Mouse (Mus musculus): Measurements from ENCODE around the gene Cdh13.

The Cdh13 gene

GRCm38 (mm10) chr8:118979800-118980199 lies 696.3 kb downstream of the Cdh13 start:
- DNase-seq: peak; percentile 38

DNA sequence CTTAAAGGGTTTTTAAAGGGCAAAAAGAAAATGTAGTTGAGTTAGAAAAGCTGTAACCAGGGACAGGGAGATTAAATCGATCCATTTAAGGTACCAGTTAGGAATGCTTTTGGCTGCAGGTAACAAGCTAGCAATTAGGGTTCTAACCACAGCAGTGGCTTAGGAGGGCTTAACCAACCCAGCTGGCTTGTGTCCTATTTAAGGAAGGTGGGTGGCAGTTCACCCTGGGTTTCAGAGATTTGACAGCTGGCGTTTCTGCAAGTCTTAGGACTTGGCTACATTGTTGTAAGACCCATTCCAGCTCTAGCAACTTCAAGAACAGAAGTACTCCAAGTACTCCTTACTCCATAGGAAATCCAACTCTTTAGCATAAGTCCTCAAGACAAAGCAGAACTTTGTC lies 700.2 kb downstream of the Cdh13 start:
- no peak for DNase-seq

- DNase-seq: no peak
These were observed 703.3 kb downstream of the Cdh13 start for GRCm38 (mm10) chr8:118986796-118987195.

DNA sequence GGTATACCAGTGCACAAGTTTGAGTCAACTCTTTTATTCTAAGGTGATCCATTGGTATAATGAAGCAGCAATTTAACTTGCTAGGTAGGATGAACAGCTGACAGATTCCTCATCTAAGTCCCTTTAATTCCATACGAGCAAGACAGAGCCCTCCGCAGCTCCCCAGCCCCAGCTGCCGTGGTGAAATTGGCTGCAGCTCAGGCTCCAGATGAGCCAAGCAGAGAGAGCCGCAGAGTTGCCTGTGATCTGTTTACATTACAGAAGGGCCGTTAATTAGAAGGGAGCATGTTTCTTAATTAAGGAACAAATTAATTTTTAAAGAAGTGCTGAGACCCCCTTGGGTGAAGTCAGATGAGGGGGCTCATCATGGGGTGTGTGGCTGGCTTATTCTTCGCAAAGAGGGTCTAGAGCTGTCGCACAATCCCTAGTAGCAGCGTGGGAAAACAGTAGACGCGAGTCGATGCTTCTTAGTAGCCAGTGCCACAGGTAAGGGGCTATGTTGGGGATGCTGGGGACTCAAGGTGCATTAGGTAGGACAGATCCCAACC lies 712.2 kb downstream of the Cdh13 start:
- DNase-seq: no peak

- no peak for DNase-seq
These were observed 717.1 kb downstream of the Cdh13 start for GRCm38 (mm10) chr8:119000595-119000994.

- DNase-seq: no peak
These were observed 721.3 kb downstream of the Cdh13 start for GRCm38 (mm10) chr8:119004821-119005220.

DNA sequence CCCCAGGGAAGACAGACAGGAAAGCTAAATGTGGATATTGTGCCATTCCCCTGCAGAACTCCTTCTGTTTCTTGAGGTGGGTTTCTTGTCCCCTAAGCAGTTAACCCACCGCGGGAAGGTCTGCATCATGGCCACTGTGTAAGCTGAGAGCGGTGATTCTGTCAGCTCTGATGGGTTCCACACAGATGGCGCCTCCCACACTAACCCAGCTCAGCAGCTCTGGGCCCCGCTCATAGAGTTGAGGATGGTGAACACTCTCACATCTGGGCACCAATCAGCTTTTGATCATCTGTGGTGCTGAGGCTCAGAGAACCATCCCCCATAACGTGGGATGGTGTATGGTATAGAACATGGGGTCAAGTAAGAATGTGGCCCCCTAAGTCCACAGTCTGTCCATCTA lies 735.1 kb downstream of the Cdh13 start:
- no peak for DNase-seq

DNA sequence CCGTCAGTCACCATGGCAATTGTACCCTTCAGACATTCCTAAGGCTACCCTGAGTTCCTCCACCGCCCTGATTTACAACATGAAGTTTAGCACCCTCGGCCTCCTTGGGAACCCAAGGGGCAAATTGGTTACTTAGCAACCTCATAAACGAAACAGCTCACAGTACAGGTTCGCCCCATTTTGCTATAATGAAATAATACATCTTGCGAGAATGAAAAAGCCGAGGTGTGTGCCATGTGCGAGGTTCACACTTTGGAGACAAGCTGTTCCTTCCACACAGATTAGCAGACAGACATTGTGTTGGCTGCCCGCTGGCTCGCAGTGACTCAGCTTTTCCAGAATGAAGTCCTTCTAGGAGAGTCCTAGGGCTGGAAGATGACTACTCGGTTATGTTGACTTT lies 737.2 kb downstream of the Cdh13 start:
- no peak for DNase-seq

GRCm38 (mm10) chr8:119021478-119021877 lies 737.9 kb downstream of the Cdh13 start:
- no peak for DNase-seq

DNA sequence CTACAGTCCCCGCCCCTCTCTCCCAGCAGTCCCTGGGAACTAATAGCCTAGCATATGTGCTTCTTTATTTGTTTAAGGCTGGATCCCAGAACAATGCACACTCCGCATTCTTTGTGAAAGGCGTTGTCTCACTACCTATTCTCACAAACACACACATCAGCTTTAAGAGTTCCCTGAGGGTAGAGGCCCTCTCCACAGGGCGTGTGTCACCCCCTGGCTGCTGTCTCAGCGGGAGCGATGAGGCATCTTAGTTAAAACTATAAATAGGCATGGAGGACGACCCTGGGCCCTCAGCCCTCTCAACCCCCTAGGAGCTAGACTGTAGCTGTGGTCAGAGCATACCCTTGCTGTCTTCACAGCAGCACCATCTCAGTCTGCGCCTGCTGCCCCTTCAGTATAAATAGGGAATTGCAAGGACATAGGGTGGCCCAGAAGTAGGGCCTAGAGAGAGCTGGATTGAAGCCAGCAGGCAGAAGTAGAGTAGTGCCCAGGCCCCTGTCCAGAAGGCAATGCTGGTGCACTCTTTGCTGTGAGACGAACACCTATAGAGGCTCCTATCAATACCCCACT lies 738.9 kb downstream of the Cdh13 start:
- no peak for DNase-seq

GRCm38 (mm10) chr8:119033398-119033797 lies 749.9 kb downstream of the Cdh13 start:
- DNase-seq: peak; percentile 88

DNA sequence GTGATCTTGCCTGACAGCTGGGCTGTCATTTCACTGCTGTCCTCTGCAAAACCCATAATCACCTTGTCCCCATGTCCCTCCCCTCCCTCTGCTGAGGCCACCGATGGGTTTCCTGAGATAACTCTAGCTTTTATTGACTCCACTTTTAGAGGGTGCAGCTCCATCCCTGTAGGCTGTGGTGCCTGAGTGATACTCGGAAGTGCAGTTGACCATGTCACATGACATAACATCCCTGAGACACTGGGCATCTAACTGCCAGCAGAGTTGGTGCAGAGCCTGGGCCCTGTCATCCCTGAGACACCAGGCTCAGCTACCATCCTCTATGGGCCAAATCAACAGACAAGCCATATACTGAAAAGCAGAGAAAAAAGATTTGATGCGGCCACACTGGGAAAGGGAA lies 750.5 kb downstream of the Cdh13 start:
- DNase-seq: peak; percentile 56

DNA sequence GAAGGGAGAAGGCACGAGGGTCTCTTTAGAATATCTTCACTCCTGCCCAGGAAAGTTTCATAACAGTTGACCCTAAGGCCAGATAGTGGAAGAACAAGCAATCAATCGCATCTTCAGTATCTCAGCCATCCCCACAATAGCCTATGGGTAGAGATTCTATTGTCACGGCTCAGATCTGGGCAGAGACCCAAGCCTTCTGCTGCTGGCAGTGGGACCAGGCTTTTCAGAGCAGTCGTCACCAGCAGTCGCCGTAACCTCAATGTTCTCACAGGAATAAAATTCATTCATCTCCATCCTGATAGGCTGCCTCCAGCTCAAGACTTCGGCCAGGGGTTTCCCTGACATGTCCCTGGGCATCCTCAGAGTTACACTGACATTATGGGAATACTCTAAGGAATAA lies 751.6 kb downstream of the Cdh13 start:
- DNase-seq: peak; percentile 90

- no peak for DNase-seq
These were observed 754.0 kb downstream of the Cdh13 start for GRCm38 (mm10) chr8:119037571-119037970.

- no peak for DNase-seq
These were observed 755.8 kb downstream of the Cdh13 start for GRCm38 (mm10) chr8:119039358-119039757.

DNA sequence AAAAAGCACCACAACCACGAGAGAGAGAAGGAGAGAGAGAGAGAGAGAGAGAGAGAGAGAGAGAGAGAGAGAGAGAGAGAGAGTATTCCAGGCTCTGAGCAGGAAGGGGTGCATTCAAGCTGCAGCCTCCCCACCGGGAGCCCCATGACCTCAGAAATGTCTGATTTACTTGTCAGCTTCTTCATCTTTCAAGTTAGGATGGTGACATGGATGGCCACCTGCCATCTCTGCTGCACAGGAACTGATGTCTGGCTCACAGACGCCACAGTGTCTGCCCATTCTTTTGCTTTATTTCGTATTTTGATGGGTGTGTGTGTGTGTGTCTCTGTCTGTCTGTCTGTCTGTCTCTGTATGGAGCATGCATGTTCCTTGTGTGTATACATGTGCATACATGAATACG lies 774.3 kb downstream of the Cdh13 start:
- no peak for DNase-seq

- DNase-seq: no peak
These were observed 778.1 kb downstream of the Cdh13 start for GRCm38 (mm10) chr8:119061671-119062070.

GRCm38 (mm10) chr8:119064523-119064922 lies 781.0 kb downstream of the Cdh13 start:
- peak; percentile 34 for DNase-seq

DNA sequence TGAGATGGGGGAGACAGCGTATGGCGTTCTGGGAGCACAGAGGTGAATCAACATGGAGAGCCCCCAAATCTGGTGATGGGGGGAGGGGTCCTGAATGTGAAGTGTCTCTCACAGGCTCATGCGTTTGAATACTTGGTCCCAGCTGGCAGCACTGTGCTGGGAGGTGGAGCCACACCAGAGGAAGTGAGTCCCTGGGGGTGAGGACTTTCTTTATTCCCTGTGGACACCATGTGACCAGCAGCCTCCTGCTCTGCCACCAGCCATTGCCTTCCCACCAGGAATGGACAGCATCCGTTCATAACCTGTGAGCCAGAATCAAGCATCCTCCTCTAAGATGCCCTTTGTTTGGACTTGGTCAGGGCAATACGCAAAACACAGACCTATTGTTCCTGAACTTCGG lies 788.8 kb downstream of the Cdh13 start:
- no peak for DNase-seq

GRCm38 (mm10) chr8:119085022-119085421 lies 801.5 kb downstream of the Cdh13 start:
- no peak for DNase-seq

DNA sequence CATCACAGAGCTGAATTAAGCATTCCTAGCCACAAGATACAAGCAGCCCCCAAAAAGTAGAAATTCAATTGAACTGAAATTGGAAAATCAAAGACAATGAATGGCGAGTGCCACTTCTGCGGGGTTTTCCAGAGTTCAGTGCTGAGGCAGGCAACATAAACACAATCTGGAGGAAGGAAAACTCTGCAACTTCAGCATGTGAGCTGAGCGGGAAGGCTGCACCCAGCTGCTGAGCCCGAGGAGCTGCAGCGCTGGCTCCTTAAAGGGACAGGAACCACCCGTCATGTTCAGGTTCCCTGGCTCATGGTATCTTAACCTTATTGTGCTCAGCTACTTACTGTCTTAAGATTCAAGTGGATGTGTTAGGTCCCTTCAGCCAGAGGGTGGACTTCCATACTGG lies 814.7 kb downstream of the Cdh13 start:
- no peak for DNase-seq

GRCm38 (mm10) chr8:119102871-119103270 lies 819.3 kb downstream of the Cdh13 start:
- no peak for DNase-seq

- DNase-seq: no peak
These were observed 826.1 kb downstream of the Cdh13 start for GRCm38 (mm10) chr8:119109655-119110054.

- DNase-seq: no peak
These were observed 829.3 kb downstream of the Cdh13 start for GRCm38 (mm10) chr8:119112861-119113260.

- DNase-seq: no peak
These were observed 837.7 kb downstream of the Cdh13 start for GRCm38 (mm10) chr8:119121236-119121635.
